Mouse (Mus musculus) olfactory bulb, adult 2 months (tissue): ENCODE measurements around the gene Eipr1.

Experiments used
- CTCF ChIP-seq: fragments of 200-500 bp; IDR thresholded peaks from 2 replicates; pipeline ENCODE4 v1.5.1; 2012; ENCODE audit warnings: low read depth, mild to moderate bottlenecking, low read length, moderate library complexity; ENCODE audit not compliant: insufficient read depth
- POLR2A ChIP-seq: fragments of 200-500 bp; IDR thresholded peaks from 2 replicates; pipeline ENCODE4 v1.6.1; 2012; ENCODE audit warnings: mild to moderate bottlenecking, low read depth, low read length, moderate library complexity; ENCODE audit not compliant: insufficient read depth

GRCm38 (mm10) chr12:28907814-28908213 lies 156.2 kb downstream of the Eipr1 start:
- no peak for TF ChIP-seq POLR2A
- no peak for TF ChIP-seq CTCF
